Mouse (Mus musculus): Measurements from ENCODE around the gene Gpatch8. TPM values are rescaled to one million over a fixed set of nuclear protein-coding genes. Genes with fewer than 3 reads are reported as not detected.
A peak's percentile ranks its signal among the peaks of the same experiment; 100 is the strongest.

Gene Gpatch8
- total RNA-seq, 2 experiments from 2014 or later, result 18.0 to 21.9 TPM

DNA sequence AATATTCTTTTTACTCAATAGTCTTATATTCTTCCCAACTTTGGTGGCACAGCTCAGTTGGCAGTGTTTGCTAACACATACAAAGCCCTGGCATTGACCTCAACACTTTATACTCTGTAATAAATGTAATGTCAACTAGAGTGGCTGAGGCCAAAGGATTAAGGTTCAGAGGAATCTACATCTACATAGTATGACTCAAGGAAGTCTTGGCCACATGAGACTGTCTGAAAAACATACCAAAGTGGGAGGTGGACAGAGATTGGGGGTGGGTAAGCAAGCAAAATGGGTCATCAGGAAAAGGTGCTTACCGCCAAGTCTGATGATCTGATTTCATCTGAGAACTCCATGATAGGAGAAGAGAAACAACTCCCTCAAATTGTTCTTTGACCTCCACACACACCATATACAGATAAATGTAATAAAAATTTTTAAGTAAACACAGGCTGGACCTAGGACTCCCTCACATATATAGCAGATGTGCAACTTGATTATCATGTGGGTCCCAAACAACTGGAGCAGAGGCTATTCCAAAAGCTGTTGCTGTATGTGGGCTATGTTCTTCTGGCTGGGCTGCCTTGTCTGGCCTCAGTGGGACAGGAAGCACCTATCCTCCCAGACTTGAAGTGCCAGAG, 41.3 kb downstream of the Gpatch8 start:
- intact Hi-C loops (cut with DNase I), result no loop called here

GRCm38 (mm10) chr11:102510226-102510625, 46.0 kb downstream of the Gpatch8 start:
- intact Hi-C loops (cut with DNase I), result no loop called here
- DNase-seq, result peak in 1 of 2 experiments; percentile 16

More for the DNA sequence above, 41.3 kb downstream of the Gpatch8 start:
- DNase-seq, result no peak

- intact Hi-C loops (cut with DNase I), result no loop called here
- no peak for DNase-seq
Measured at GRCm38 (mm10) chr11:102496732-102497131, 59.5 kb downstream of the Gpatch8 start.

DNA sequence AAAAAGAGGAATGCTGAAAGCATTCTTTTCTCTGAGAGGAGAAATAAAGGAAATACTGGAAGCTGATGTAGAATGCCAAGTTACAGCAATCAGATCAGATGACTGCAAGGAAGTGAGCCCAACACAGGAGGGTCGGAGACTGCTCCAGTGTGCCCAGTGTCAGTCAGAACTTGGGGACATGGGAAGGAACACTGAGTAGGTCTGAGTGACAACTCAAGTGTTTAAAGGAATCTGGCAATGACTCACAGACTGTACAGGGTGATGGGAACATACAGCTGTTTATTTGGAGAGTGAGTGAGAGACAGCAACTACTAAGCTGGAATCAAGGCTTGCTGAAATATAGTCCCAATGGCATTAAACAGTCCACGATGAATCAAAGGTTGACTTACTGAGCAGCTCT, 60.0 kb downstream of the Gpatch8 start:
- no peak for DNase-seq
- intact Hi-C loops (cut with DNase I), result no loop called here

DNA sequence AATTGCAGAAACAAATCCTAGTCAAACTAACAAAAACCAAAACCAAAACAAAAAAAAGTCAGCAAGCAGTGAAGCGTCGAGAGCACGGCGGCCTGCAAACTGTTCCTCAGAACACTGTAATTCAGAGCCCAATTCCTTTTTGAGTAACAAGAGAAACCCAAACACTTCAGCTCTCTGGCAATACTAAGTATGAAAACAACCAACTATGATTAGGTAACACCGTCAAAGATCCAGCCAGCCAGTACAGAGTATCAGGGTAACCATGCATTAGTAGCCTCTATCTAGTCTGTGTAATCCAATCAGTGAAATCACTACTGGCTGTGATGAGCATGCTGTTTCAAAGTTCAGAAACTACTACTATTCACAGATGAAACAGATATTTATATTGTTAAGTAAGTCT, 60.5 kb downstream of the Gpatch8 start:
- no peak for DNase-seq
- intact Hi-C loops (cut with DNase I), result no loop called here

DNA sequence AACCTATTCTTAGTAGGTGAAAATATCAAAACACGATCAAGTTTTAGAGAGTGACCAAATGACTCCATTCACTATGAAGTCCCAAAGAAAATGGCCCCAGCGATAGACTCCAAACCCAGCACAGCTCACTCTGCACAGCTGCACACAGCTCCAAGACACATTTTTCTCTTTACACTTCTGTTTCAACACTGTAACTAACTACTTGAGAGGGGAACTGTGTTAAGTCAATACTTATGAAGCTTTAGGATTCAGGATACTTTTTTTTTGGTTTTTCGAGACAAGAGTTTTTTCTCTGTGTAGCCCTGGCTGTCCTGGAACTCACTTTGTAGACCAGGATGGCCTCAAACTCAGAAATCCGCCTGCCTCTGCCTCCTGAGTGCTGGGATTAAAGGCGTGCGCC, 61.1 kb downstream of the Gpatch8 start:
- no peak for DNase-seq
- intact Hi-C loops (cut with DNase I), result no loop called here

DNA sequence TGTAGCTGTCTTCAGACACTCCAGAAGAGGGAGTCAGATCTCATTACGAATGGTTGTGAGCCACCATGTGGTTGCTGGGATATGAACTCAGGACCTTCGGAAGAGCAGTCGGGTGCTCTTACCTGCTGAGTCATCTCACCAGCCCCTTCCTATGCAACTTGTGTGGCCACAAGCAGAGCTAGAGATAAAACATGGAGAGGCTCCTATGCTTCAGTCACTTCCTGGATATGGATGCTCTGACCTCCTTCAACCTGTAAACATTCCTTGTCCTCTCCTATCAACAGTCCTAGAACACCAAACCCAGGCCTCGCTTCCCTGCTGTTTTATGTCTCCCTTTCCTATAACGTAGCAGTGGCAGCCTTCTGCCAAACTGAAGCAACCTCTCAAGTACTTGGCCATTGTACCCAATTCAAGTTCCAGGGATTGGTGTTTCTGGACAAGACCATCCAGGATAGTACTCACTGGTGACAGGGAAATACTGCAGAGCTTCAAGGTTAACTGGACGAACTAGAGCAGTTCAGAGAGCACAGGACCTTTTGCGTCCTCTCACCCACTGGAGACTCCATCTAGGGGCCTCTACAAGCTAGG, 62.0 kb downstream of the Gpatch8 start:
- no peak for DNase-seq
- intact Hi-C loops (cut with DNase I), result no loop called here

GRCm38 (mm10) chr11:102493241-102493640, 63.0 kb downstream of the Gpatch8 start:
- no peak for DNase-seq
- intact Hi-C loops (cut with DNase I), result no loop called here

GRCm38 (mm10) chr11:102487901-102488300, 68.3 kb downstream of the Gpatch8 start:
- DNase-seq, result no peak
- intact Hi-C loops (cut with DNase I), result loop anchor here (2.0 to 5.0 kb wide), 3 partner anchors 64 to 163 kb away; no protein-coding TSS in a partner anchor

- intact Hi-C loops (cut with DNase I), result loop anchor here (2.0 to 5.0 kb wide), 3 partner anchors 65 to 164 kb away; no protein-coding TSS in a partner anchor
- DNase-seq, result peak; percentile 34 to 39
Measured at GRCm38 (mm10) chr11:102486733-102487386, 69.3 kb downstream of the Gpatch8 start.

- no peak for DNase-seq
- intact Hi-C loops (cut with DNase I), result no loop called here
Measured at GRCm38 (mm10) chr11:102481779-102482178, 74.4 kb downstream of the Gpatch8 start.

DNA sequence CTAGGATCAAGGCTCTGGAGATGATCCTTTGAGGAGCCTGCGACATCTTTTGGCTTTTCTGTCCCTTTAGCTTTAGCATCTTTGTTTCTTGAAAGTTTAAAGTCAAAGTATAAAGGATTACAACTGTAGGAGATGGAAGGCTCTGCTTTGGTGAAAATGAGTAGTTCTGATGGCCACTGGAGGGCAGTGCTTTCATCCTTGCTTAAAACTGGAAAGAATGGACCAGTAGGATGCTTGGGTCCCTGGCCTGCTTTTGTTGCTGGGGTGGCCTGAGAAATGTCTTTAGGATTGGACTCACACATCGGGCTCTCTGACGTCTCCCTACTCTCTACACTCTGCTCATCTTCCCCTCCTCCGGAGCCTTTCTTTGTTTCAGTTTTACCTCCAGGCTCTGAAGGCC, 75.3 kb downstream of the Gpatch8 start:
- intact Hi-C loops (cut with DNase I), result no loop called here
- no peak for DNase-seq

DNA sequence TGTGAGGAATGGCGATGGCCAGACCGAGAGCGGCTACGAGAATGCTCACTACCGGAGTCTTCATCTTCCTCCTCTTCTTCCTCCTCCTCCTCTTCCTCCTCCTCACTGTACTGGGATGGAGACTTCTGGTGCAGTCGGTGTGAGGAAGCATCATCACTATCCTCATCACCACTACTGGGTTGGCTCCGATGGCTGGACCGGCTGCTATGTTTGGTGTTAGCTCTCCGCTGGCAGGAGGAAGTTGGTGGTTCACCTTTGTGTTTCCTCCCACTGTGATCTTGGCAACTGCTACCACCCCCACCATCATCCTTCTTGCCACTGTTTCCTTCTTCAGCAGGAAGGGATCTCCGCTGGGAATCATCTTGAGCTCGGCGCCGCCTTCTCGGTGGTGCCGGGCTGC, 76.1 kb downstream of the Gpatch8 start:
- no peak for DNase-seq
- intact Hi-C loops (cut with DNase I), result no loop called here

DNA sequence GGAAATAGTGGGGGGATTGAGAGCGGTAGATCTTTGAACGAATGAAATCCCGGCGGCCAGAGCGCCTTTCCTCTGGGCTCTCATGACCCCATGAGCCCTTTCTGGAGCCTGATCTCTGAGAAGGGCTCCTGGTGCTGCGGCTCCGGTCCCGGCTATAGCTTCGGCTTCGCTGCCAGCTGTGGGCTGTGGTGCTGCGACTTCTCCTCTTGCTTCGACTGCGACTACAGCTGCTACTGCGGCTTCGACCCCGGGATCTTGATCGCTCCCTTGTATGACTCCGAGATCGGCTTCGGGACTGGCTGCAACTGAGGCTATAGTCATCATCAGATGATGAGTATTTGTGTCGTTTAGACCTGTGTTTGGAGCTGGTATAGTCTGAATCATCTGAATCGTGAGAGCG, 76.6 kb downstream of the Gpatch8 start:
- intact Hi-C loops (cut with DNase I), result no loop called here
- no peak for DNase-seq

DNA sequence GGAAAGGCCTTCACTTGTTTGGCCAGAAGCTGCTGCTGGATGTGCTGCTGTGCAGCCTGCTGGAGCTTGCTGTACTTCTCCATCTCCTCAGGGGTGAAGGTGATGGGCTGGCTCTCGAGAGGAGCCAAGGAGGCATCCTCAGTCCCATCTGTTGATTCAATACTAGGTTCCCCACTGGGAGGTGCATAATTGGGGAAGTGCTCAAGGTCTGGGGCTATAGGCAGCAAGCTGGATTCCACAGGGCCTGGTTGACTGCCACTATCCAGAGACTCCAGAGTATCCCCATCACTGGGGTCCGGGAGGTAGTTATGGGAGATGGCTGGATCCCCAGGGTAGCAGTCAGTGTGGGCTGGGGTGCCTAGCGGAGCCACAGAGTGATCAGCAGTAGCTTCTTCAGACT, 77.5 kb downstream of the Gpatch8 start:
- DNase-seq, result no peak
- intact Hi-C loops (cut with DNase I), result no loop called here

GRCm38 (mm10) chr11:102475027-102475426, 81.2 kb downstream of the Gpatch8 start:
- intact Hi-C loops (cut with DNase I), result no loop called here

DNA sequence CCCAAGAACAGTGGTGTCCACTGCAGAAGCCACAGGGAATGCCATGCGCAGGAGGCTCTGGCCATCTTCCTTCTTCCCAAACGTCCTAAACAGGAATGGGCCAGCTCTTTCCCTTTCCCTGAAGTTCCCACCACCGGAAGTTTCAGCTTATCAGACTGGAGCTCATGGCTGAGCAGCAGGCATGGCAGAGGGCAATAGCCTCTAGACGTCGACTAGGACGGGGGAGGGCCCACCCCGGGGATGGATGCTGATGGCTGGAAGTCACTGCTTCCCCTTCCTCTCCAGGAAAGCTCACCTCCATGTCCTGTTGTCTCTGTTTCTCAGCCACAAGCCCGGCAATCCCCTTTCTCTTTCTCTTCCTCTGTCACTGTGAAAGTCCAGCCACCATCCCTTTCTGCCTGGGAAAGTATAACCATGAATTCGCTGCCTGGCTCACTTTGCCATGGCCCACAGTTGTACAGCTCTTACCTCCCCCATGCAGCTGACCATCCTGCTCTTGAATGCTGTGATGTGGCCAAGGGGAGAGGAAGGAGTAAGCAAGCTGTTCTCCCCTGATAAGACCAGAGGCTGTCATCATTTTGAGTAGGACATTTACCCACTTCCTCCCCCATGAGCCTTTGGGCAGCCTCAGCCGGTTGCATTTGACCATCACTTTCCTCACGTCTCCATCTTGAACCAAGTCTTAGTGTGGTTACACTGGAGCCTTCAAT, 86.4 kb downstream of the Gpatch8 start, which contains the start of gene Itga2b:
Gene Itga2b, minus strand, starts transcription at position 475 of the 710 bp plus-strand sequence.
- DNase-seq, result no peak
- intact Hi-C loops (cut with DNase I), result no loop called here

More at GRCm38 (mm10) chr11:102475027-102475426, 81.2 kb downstream of the Gpatch8 start:
- no peak for DNase-seq

- intact Hi-C loops (cut with DNase I), result no loop called here
- DNase-seq, result peak; percentile 99
Measured at GRCm38 (mm10) chr11:102467041-102467631, 89.1 kb downstream of the Gpatch8 start.

DNA sequence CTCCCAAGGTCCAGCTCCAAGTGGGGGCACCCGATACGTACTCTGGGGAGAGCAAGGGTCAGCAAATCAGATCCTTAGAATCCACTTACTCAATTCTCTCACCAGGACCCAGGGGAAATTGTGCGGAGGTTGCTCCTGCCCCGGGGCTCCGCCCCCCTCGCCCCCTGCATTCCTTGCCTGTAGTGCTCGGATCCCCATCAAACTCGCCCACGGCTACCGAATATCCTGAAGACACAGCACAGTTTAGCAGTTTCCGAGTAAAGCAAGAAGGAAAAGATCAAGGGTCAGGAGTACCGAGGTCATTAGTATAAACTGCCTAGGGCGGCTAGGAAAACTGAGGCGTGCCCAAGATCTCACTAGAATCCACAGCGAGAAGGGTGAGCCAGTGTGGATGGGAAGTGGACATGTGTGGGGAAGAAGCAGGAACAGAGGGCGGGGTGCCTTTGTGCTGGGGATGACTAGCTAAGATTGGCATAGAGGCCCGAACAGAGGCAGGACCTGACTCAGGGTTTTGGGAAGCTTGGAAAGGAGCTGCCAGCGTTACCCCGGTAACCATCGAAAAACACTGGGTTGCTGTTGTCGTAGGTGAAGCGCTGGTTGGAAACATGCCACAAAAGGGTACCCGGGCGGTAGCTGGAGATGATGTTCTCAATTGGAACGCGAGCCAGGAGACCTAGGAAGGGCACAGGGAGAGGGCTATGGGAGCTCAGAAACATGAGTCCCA, 90.3 kb downstream of the Gpatch8 start:
- intact Hi-C loops (cut with DNase I), result no loop called here
- DNase-seq, result peak; percentile 61 to 64

- intact Hi-C loops (cut with DNase I), result no loop called here
- no peak for DNase-seq
Measured at GRCm38 (mm10) chr11:102464901-102465300, 91.3 kb downstream of the Gpatch8 start.
